Comparison of ENCODE assay signal across 9 mouse cellular contexts in genomic region chr11:101323609-101324008, GRCm38 (mm10). TPM values are rescaled to one million over a fixed set of nuclear protein-coding genes. Genes with fewer than 3 reads are reported as not detected.
DNase-seq lines count a peak whose midpoint lies in the region; ATAC-seq and TF ChIP-seq lines count a peak whose summit lies in the region.
"Had no signal": no experiment of that assay in that cellular context is flagged by ENCODE, and none has a peak within 500 bp of the region (broad histone marks: within the 10 kb centered on the region; RNA-seq: fewer than 3 reads in every experiment).

No protein-coding gene starts in this region.

- peak; percentile 60 for ATAC-seq in kidney, embryonic 14.5 days (ENCODE audit: low FRiP score, low TSS enrichment)
- ATAC-seq in limb, embryonic 13.5 days (ENCODE audit: low FRiP score, low read depth) = peak; percentile 55; the same call in 1 of the 2 replicates

- no peak overlapping the region for H3K4me2 ChIP-seq in kidney, embryonic 14.5 days (replicated peaks; ENCODE audit: low read depth, low read length)
- H3K4me2 ChIP-seq in limb, embryonic 13.5 days (replicated peaks) = no peak overlapping the region
- no peak overlapping the region for H3K4me2 ChIP-seq in myocyte (ENCODE audit: low read depth)
- H3K4me2 ChIP-seq: embryonic facial prominence, embryonic 13.5 days had no signal

- no peak overlapping the region for H3K27ac ChIP-seq in cortical plate, adult 2 months (ENCODE audit: insufficient read depth, low read length)
- H3K27ac ChIP-seq in kidney, embryonic 14.5 days (ENCODE audit: low read depth, low read length) = no peak overlapping the region
- no peak overlapping the region for H3K27ac ChIP-seq in limb, embryonic 13.5 days
- H3K27ac ChIP-seq: embryonic facial prominence, embryonic 13.5 days had no signal

- 14% methylated on average over 4 of the region's 4 CpGs for WGBS in kidney, embryonic 14.5 days
- WGBS in limb, embryonic 13.5 days = 16% methylated on average over 4 of the region's 4 CpGs

- H3K4me1 ChIP-seq in cortical plate, adult 2 months (ENCODE audit: control insufficient read depth, insufficient read depth, low read length) = no peaks in the 10 kb centered on the region
- no peaks in the 10 kb centered on the region for H3K4me1 ChIP-seq in kidney, embryonic 14.5 days (ENCODE audit: control insufficient read depth, insufficient read depth, low read length)
- H3K4me1 ChIP-seq in limb, embryonic 13.5 days = no peaks in the 10 kb centered on the region

- peaks cover 70% of the 10 kb centered on the region for H3K36me3 ChIP-seq in kidney, embryonic 14.5 days (ENCODE audit: control insufficient read depth, insufficient read depth, low read length)
- peaks cover 77% of the 10 kb centered on the region for H3K36me3 ChIP-seq in limb, embryonic 13.5 days
- peaks cover 54% of the 10 kb centered on the region for H3K36me3 ChIP-seq in myocyte (ENCODE audit: control insufficient read depth, insufficient read depth)

- DNase-seq in 416B (ENCODE audit: low read depth) (peak; percentile 70), R1 (ENCODE audit: low read depth, low spot score) (peak; percentile 82)
- peak; percentile 40 for DNase-seq in gastrocnemius, postnatal 25 days
- peak; percentile 14 to 50 for DNase-seq in thymus, postnatal 10 days (ENCODE audit: low spot score in 2 of 2)

- H3K4me3 ChIP-seq in cortical plate, adult 2 months (ENCODE audit: insufficient read depth, low read length) = no peak overlapping the region
- no peak overlapping the region for H3K4me3 ChIP-seq in kidney, embryonic 14.5 days (ENCODE audit: low read length)
- no peak overlapping the region for H3K4me3 ChIP-seq in limb, embryonic 13.5 days
- no peak overlapping the region for H3K4me3 ChIP-seq in myocyte
- H3K4me3 ChIP-seq: embryonic facial prominence, embryonic 13.5 days had no signal

- peaks cover 4% of the 10 kb centered on the region for H3K79me2 ChIP-seq in myocyte (ENCODE audit: control insufficient read depth, insufficient read depth)

- H3K9me3 ChIP-seq in kidney, embryonic 14.5 days (ENCODE audit: control insufficient read depth, low read length) = no peaks in the 10 kb centered on the region
- no peaks in the 10 kb centered on the region for H3K9me3 ChIP-seq in limb, embryonic 13.5 days
- H3K9me3 ChIP-seq: embryonic facial prominence, embryonic 13.5 days had no signal

- no peak overlapping the region for H3K9ac ChIP-seq in kidney, embryonic 14.5 days (ENCODE audit: low read depth, low read length)
- H3K9ac ChIP-seq in limb, embryonic 13.5 days = no peak overlapping the region
- H3K9ac ChIP-seq: embryonic facial prominence, embryonic 13.5 days had no signal

- TF ChIP-seq CTCF in cortical plate, adult 2 months (IDR thresholded peaks at IDR 0.05; ENCODE audit: extremely low read depth, insufficient read depth, low read length) = peak; percentile 98

- H3K27me3 ChIP-seq in kidney, embryonic 14.5 days (ENCODE audit: control insufficient read depth, insufficient read depth, low read length) = no peaks in the 10 kb centered on the region
- no peaks in the 10 kb centered on the region for H3K27me3 ChIP-seq in limb, embryonic 13.5 days
- no peaks in the 10 kb centered on the region for H3K27me3 ChIP-seq in myocyte (ENCODE audit: control insufficient read depth, insufficient read depth, insufficient read length)
- H3K27me3 ChIP-seq: embryonic facial prominence, embryonic 13.5 days had no signal

- TF ChIP-seq POLR2A in cortical plate, adult 2 months (IDR thresholded peaks at IDR 0.05; ENCODE audit: extremely low read depth, insufficient read depth, low read length) = no peak
- no peak for TF ChIP-seq POLR2A in myocyte (IDR thresholded peaks at IDR 0.05; ENCODE audit: insufficient read length, low read depth)

- no peak overlapping the region for H3ac ChIP-seq in myocyte (ENCODE audit: control insufficient read depth, insufficient read length)

TF ChIP-seq in myocyte, 11 proteins besides CTCF, POLR2A, EP300 and RAD21:
- TF ChIP-seq POLR2AphosphoS2 (IDR thresholded peaks at IDR 0.05; ENCODE audit: insufficient read length, low read depth) = peak; percentile 4
- TF ChIP-seq TCF3 (IDR thresholded peaks at IDR 0.05; ENCODE audit: insufficient read length, low read depth) = no peak

RNA-seq across cellular contexts. Expression of gene Aoc2, which starts 1.3 kb away (rescaled TPM):
- polyA plus RNA-seq in cortical plate, adult 2 months (2012; rRNA removed) = 3.7 and 4.0 TPM in 2 replicates
- total RNA-seq in gastrocnemius, postnatal 25 days (2021) = 1 to 10 TPM; 1.3 to 1.6 TPM
- polyA plus RNA-seq in kidney, embryonic 14.5 days (2014; fragmentation: Nextera tagmentation; extraction: Ambion mirVana) = 1.9 TPM in 2 replicates
- polyA plus RNA-seq in limb, embryonic 13.5 days (2015; fragmentation: Nextera tagmentation; extraction: Ambion mirVana) = 1.4 TPM in 2 replicates
- 1.2 TPM for polyA plus RNA-seq in myocyte (2012; fragmentation: generic; extraction: Trizol)

RNA-seq across cellular contexts. Expression of gene Aoc3, which starts 6.8 kb away (rescaled TPM):
- polyA plus RNA-seq in cortical plate, adult 2 months (2012; rRNA removed) = 0.64 and 0.94 TPM in 2 replicates
- total RNA-seq in gastrocnemius, postnatal 25 days (2021) = 10 to 100 TPM in 1 of 2 experiments, 1 to 10 TPM in 1; 5.6 to 22.7 TPM
- 0.23 and 0.37 TPM in 2 replicates for polyA plus RNA-seq in kidney, embryonic 14.5 days (2014; fragmentation: Nextera tagmentation; extraction: Ambion mirVana)
- 0.20 and 0.31 TPM in 2 replicates for polyA plus RNA-seq in limb, embryonic 13.5 days (2015; fragmentation: Nextera tagmentation; extraction: Ambion mirVana)
- polyA plus RNA-seq in myocyte (2012; fragmentation: generic; extraction: Trizol) = 0.02 TPM

RNA-seq across cellular contexts. Expression of gene Psme3, which starts 7.6 kb away (rescaled TPM):
- 99.9 and 107 TPM in 2 replicates for polyA plus RNA-seq in cortical plate, adult 2 months (2012; rRNA removed)
- total RNA-seq in gastrocnemius, postnatal 25 days (2021) = 10 to 100 TPM; 66.3 to 67.8 TPM
- 113 and 130 TPM in 2 replicates for polyA plus RNA-seq in kidney, embryonic 14.5 days (2014; fragmentation: Nextera tagmentation; extraction: Ambion mirVana)
- 136 and 144 TPM in 2 replicates for polyA plus RNA-seq in limb, embryonic 13.5 days (2015; fragmentation: Nextera tagmentation; extraction: Ambion mirVana)
- polyA plus RNA-seq in myocyte (2012; fragmentation: generic; extraction: Trizol) = 89.0 TPM

RNA-seq across cellular contexts. Expression of gene Becn1, which starts 21.5 kb away (rescaled TPM):
- polyA plus RNA-seq in cortical plate, adult 2 months (2012; rRNA removed) = 169 and 181 TPM in 2 replicates
- 10 to 100 TPM; 78.2 to 79.6 TPM for total RNA-seq in gastrocnemius, postnatal 25 days (2021)
- polyA plus RNA-seq in kidney, embryonic 14.5 days (2014; fragmentation: Nextera tagmentation; extraction: Ambion mirVana) = 112 and 164 TPM in 2 replicates
- polyA plus RNA-seq in limb, embryonic 13.5 days (2015; fragmentation: Nextera tagmentation; extraction: Ambion mirVana) = 124 and 127 TPM in 2 replicates
- 134 TPM for polyA plus RNA-seq in myocyte (2012; fragmentation: generic; extraction: Trizol)

RNA-seq across cellular contexts. Expression of gene G6pc, which starts 43.8 kb away (rescaled TPM):
- polyA plus RNA-seq in cortical plate, adult 2 months (2012; rRNA removed) = 0.06 TPM in 1 of 2 replicates, not detected in the other
- total RNA-seq in gastrocnemius, postnatal 25 days (2021) = not detected
- 0.08 TPM in 1 of 2 replicates, not detected in the other for polyA plus RNA-seq in kidney, embryonic 14.5 days (2014; fragmentation: Nextera tagmentation; extraction: Ambion mirVana)
- not detected in 2 replicates for polyA plus RNA-seq in limb, embryonic 13.5 days (2015; fragmentation: Nextera tagmentation; extraction: Ambion mirVana)
- not detected for polyA plus RNA-seq in myocyte (2012; fragmentation: generic; extraction: Trizol)
- polyA plus RNA-seq: embryonic facial prominence, embryonic 13.5 days had no signal

Comparison
In these comparisons a context has a peak if more than half of its experiments do, and no peak if none do; other contexts are left out.
1. DNase-seq: peak in every context shown above with its lines; median percentile 82 in R1; 70 in 416B; 40 in gastrocnemius, postnatal 25 days; 32 in thymus, postnatal 10 days.